Mouse (Mus musculus) embryonic facial prominence, embryonic 13.5 days (tissue): ENCODE measurements at regions not wholly inside any gene's neighbourhood (a gene's known extent, or its start where the extent isn't known, plus 50 kb on each side); places are given as distances from the start of the nearest gene placed in this dataset.

Experiments
- ATAC-seq: fragments of 200-750 bp; cut with Nextera tagmentation; 2 replicates; pipeline ENCODE4 v1.8.0; 2017; ENCODE audit warnings: low read depth; ENCODE audit not compliant: insufficient number of reproducible peaks, insufficient read depth, low FRiP score, low TSS enrichment
- H3K27ac ChIP-seq: fragments of 300-500 bp; sonication (generic); 2 replicates; pipeline ENCODE4 v1.5.1; 2015; ENCODE audit warnings: moderate library complexity, mild to moderate bottlenecking, inconsistent platforms
- H3K27me3 ChIP-seq: fragments of 300-500 bp; sonication (generic); 2 replicates; pipeline ENCODE4 v1.6.1; 2015; ENCODE audit warnings: mild to moderate bottlenecking, inconsistent platforms
- H3K36me3 ChIP-seq: fragments of 300-500 bp; sonication (generic); 2 replicates; pipeline ENCODE4 v1.6.1; 2015; ENCODE audit warnings: mild to moderate bottlenecking, inconsistent platforms
- H3K4me1 ChIP-seq: fragments of 300-500 bp; sonication (generic); 2 replicates; pipeline ENCODE4 v1.6.1; 2015; ENCODE audit warnings: inconsistent platforms
- H3K4me2 ChIP-seq: fragments of 300-500 bp; sonication (generic); 2 replicates; pipeline ENCODE4 v1.6.1; 2015; ENCODE audit warnings: moderate library complexity, mild to moderate bottlenecking, inconsistent platforms
- H3K4me3 ChIP-seq: fragments of 300-500 bp; sonication (generic); 2 replicates; pipeline ENCODE4 v1.5.1; 2015; ENCODE audit warnings: mild to moderate bottlenecking, inconsistent platforms
- H3K9ac ChIP-seq: fragments of 300-500 bp; sonication (generic); 2 replicates; pipeline ENCODE4 v1.6.1; 2015; ENCODE audit warnings: mild to moderate bottlenecking, inconsistent platforms
- H3K9me3 ChIP-seq: fragments of 300-500 bp; sonication (generic); 2 replicates; pipeline ENCODE4 v1.6.1; 2016; ENCODE audit warnings: inconsistent platforms
- whole genome bisulfite sequencing: fragments of 180-500 bp; shearing (Covaris S2); methylation state at CpG from one replicate; pipeline ENCODE4 v1.1.7; 2015; ENCODE audit warnings: mixed read lengths; 5-methylcytosine and 5-hydroxymethylcytosine counted together

GRCm38 (mm10) chr1:71772526-71772925 is 119.5 kb upstream of the Fn1 start:
- no peak overlapping the region for H3K4me2 ChIP-seq
- H3K9me3 ChIP-seq = no peaks in the 10 kb centered on the region
- peaks cover 8% of the 10 kb centered on the region for H3K4me1 ChIP-seq
- H3K9ac ChIP-seq = no peak overlapping the region
- 73% methylated on average over 2 of the region's 2 CpGs for WGBS
- H3K27ac ChIP-seq = no peak overlapping the region
- no peak for ATAC-seq
- no peaks in the 10 kb centered on the region for H3K36me3 ChIP-seq
- H3K27me3 ChIP-seq = no peaks in the 10 kb centered on the region
- H3K4me3 ChIP-seq = no peak overlapping the region

- Histone ChIP-seq H3K9ac (no peak overlapping the region), H3K27me3 (no peaks in the 10 kb centered on the region), H3K4me1 (peaks cover 8% of the 10 kb centered on the region), H3K4me3 (no peak overlapping the region), H3K4me2 (no peak overlapping the region), H3K36me3 (no peaks in the 10 kb centered on the region), H3K27ac (no peak overlapping the region), H3K9me3 (no peaks in the 10 kb centered on the region)
- ATAC-seq = no peak
- 74% methylated on average over 6 of the region's 6 CpGs for WGBS
Observed at GRCm38 (mm10) chr1:71771798-71772197, 118.8 kb upstream of the Fn1 start.

GRCm38 (mm10) chr1:71769595-71769994 is 116.6 kb upstream of the Fn1 start:
- H3K27me3 ChIP-seq = no peaks in the 10 kb centered on the region
- H3K4me2 ChIP-seq = no peak overlapping the region
- no peak overlapping the region for H3K9ac ChIP-seq
- no peaks in the 10 kb centered on the region for H3K9me3 ChIP-seq
- H3K27ac ChIP-seq = no peak overlapping the region
- ATAC-seq = no peak
- no peak overlapping the region for H3K4me3 ChIP-seq
- WGBS = 75% methylated on average over 2 of the region's 2 CpGs
- no peaks in the 10 kb centered on the region for H3K4me1 ChIP-seq
- H3K36me3 ChIP-seq = no peaks in the 10 kb centered on the region

GRCm38 (mm10) chr1:71767705-71768104 is 114.7 kb upstream of the Fn1 start:
- WGBS = 90% methylated on average over 3 of the region's 3 CpGs
- ATAC-seq = no peak
- Histone ChIP-seq H3K4me1 (no peaks in the 10 kb centered on the region), H3K4me2 (no peak overlapping the region), H3K9ac (no peak overlapping the region), H3K9me3 (no peaks in the 10 kb centered on the region), H3K27ac (no peak overlapping the region), H3K27me3 (no peaks in the 10 kb centered on the region), H3K4me3 (no peak overlapping the region), H3K36me3 (no peaks in the 10 kb centered on the region)

GRCm38 (mm10) chr1:71767076-71767475 is 114.1 kb upstream of the Fn1 start:
- ATAC-seq = no peak
- Histone ChIP-seq H3K27me3 (no peaks in the 10 kb centered on the region), H3K27ac (no peak overlapping the region), H3K4me2 (no peak overlapping the region), H3K9me3 (no peaks in the 10 kb centered on the region), H3K36me3 (no peaks in the 10 kb centered on the region), H3K4me3 (no peak overlapping the region), H3K4me1 (no peaks in the 10 kb centered on the region), H3K9ac (no peak overlapping the region)
- WGBS = 74% methylated on average over 5 of the region's 5 CpGs

- no peak for ATAC-seq
- Histone ChIP-seq H3K9ac (no peak overlapping the region), H3K4me3 (no peak overlapping the region), H3K4me1 (no peaks in the 10 kb centered on the region), H3K9me3 (no peaks in the 10 kb centered on the region), H3K36me3 (no peaks in the 10 kb centered on the region), H3K4me2 (no peak overlapping the region), H3K27me3 (no peaks in the 10 kb centered on the region), H3K27ac (no peak overlapping the region)
- WGBS = 61% methylated on average over 6 of the region's 6 CpGs
Observed at GRCm38 (mm10) chr1:71764951-71765350, 112.0 kb upstream of the Fn1 start.

GRCm38 (mm10) chr1:71763530-71763929 is 110.5 kb upstream of the Fn1 start:
- no peak overlapping the region for H3K4me2 ChIP-seq
- H3K9me3 ChIP-seq = no peaks in the 10 kb centered on the region
- ATAC-seq = no peak
- WGBS = 67% methylated on average over 2 of the region's 2 CpGs
- no peak overlapping the region for H3K27ac ChIP-seq
- no peaks in the 10 kb centered on the region for H3K27me3 ChIP-seq
- H3K4me1 ChIP-seq = no peaks in the 10 kb centered on the region
- H3K9ac ChIP-seq = no peak overlapping the region
- H3K36me3 ChIP-seq = no peaks in the 10 kb centered on the region
- H3K4me3 ChIP-seq = no peak overlapping the region

- Histone ChIP-seq H3K9me3 (no peaks in the 10 kb centered on the region), H3K4me2 (no peak overlapping the region), H3K36me3 (no peaks in the 10 kb centered on the region), H3K9ac (no peak overlapping the region), H3K4me1 (no peaks in the 10 kb centered on the region), H3K27me3 (no peaks in the 10 kb centered on the region), H3K27ac (no peak overlapping the region), H3K4me3 (no peak overlapping the region)
- whole genome bisulfite sequencing = 65% methylated on average over 2 of the region's 2 CpGs
- ATAC-seq = no peak
Observed at GRCm38 (mm10) chr1:71760342-71760741, 107.3 kb upstream of the Fn1 start.

GRCm38 (mm10) chr1:71757236-71757635 is 104.2 kb upstream of the Fn1 start:
- no peaks in the 10 kb centered on the region for H3K27me3 ChIP-seq
- H3K4me2 ChIP-seq = no peak overlapping the region
- 70% methylated on average over 5 of the region's 5 CpGs for WGBS
- no peak overlapping the region for H3K27ac ChIP-seq
- H3K4me3 ChIP-seq = no peak overlapping the region
- H3K4me1 ChIP-seq = no peaks in the 10 kb centered on the region
- no peak for ATAC-seq
- H3K9ac ChIP-seq = no peak overlapping the region
- H3K9me3 ChIP-seq = peaks cover 6% of the 10 kb centered on the region; the same call in 1 of the 2 replicates
- no peaks in the 10 kb centered on the region for H3K36me3 ChIP-seq

- Histone ChIP-seq H3K4me2 (no peak overlapping the region), H3K36me3 (no peaks in the 10 kb centered on the region), H3K9ac (no peak overlapping the region), H3K4me3 (no peak overlapping the region), H3K27me3 (no peaks in the 10 kb centered on the region), H3K27ac (no peak overlapping the region), H3K9me3 (peaks cover 6% of the 10 kb centered on the region; the same call in 1 of the 2 replicates), H3K4me1 (no peaks in the 10 kb centered on the region)
- 92% methylated on average over 2 of the region's 2 CpGs for WGBS
- ATAC-seq = no peak
Observed at GRCm38 (mm10) chr1:71756159-71756558, 103.2 kb upstream of the Fn1 start.

GRCm38 (mm10) chr1:71755435-71755834 is 102.4 kb upstream of the Fn1 start:
- no peak for ATAC-seq

GRCm38 (mm10) chr1:71752351-71752750 is 99.4 kb upstream of the Fn1 start:
- WGBS = 76% methylated on average over 1 of the region's 1 CpGs
- no peak overlapping the region for H3K4me3 ChIP-seq
- no peaks in the 10 kb centered on the region for H3K27me3 ChIP-seq
- ATAC-seq = no peak
- H3K9me3 ChIP-seq = peaks cover 6% of the 10 kb centered on the region; the same call in 1 of the 2 replicates
- no peak overlapping the region for H3K27ac ChIP-seq
- no peaks in the 10 kb centered on the region for H3K4me1 ChIP-seq
- no peak overlapping the region for H3K4me2 ChIP-seq
- H3K36me3 ChIP-seq = no peaks in the 10 kb centered on the region
- H3K9ac ChIP-seq = no peak overlapping the region

More at GRCm38 (mm10) chr1:71755435-71755834, 102.4 kb upstream of the Fn1 start:
- no peak overlapping the region for H3K4me2 ChIP-seq
- H3K4me1 ChIP-seq = no peaks in the 10 kb centered on the region
- no peak overlapping the region for H3K4me3 ChIP-seq
- H3K36me3 ChIP-seq = no peaks in the 10 kb centered on the region
- no peak overlapping the region for H3K9ac ChIP-seq
- WGBS = 71% methylated on average over 9 of the region's 9 CpGs
- H3K27ac ChIP-seq = no peak overlapping the region
- peaks cover 6% of the 10 kb centered on the region; the same call in 1 of the 2 replicates for H3K9me3 ChIP-seq
- H3K27me3 ChIP-seq = no peaks in the 10 kb centered on the region

- ATAC-seq = no peak
- 72% methylated on average over 1 of the region's 1 CpGs for WGBS
- Histone ChIP-seq H3K9me3 (peaks cover 6% of the 10 kb centered on the region; the same call in 1 of the 2 replicates), H3K4me2 (no peak overlapping the region), H3K9ac (no peak overlapping the region), H3K4me1 (no peaks in the 10 kb centered on the region), H3K27ac (no peak overlapping the region), H3K4me3 (no peak overlapping the region), H3K27me3 (no peaks in the 10 kb centered on the region), H3K36me3 (no peaks in the 10 kb centered on the region)
Observed at GRCm38 (mm10) chr1:71751601-71752000, 98.6 kb upstream of the Fn1 start.
